Mouse (Mus musculus) left cerebral cortex, postnatal 4 days (tissue): Measurements from ENCODE around the gene Olfr1168. TPM values are rescaled to one million over a fixed set of nuclear protein-coding genes. Genes with fewer than 3 reads are reported as not detected.
"Not testable (repeated sequence)": the region's sequence is repeated elsewhere in the genome, so short reads cannot be mapped to it uniquely, and the experiment has no call there.

ENCODE experiments used
- DNase-seq: peaks from one replicate; pipeline ENCODE4 v3.0.0-alpha.2; 2022
- intact Hi-C: fragments of 180-260 bp; cut with DNase I; formaldehyde crosslinking; loops from one replicate; pipeline ENCODE4 v1.15.1; 2025
- total RNA-seq, 2 experiments: library from RNA; stranded (reverse); gene quantifications; 2 replicates each; pipeline ENCODE4 v1.2.3; 2021

Gene Olfr1168
- total RNA-seq, result not detected

GRCm38 (mm10) chr2:88181580-88181979, at the start of gene Olfr1168:
Gene Olfr1168 (plus strand): TSS chr2:88181880.
- intact Hi-C loops, result no loop called here
- DNase-seq, result no peak

GRCm38 (mm10) chr2:88155093-88155492, 26.6 kb upstream of the Olfr1168 start, which contains the start of gene Olfr1167:
Gene Olfr1167 (minus strand): TSS chr2:88155193.
- intact Hi-C loops, DNase-seq: not testable (repeated sequence)

GRCm38 (mm10) chr2:88220784-88221183, 39.1 kb downstream of the Olfr1168 start:
- DNase-seq, result no peak

GRCm38 (mm10) chr2:88228234-88228633, 46.6 kb downstream of the Olfr1168 start, which contains the start of gene Olfr1170:
Gene Olfr1170 (minus strand): TSS chr2:88228334.
- intact Hi-C loops, result no loop called here
- DNase-seq, result no peak

More at GRCm38 (mm10) chr2:88220784-88221183, 39.1 kb downstream of the Olfr1168 start:
- intact Hi-C loops, result no loop called here

Other genes with a start within 250 kb of the Olfr1168 start
- not detected for gene Olfr1155, start 236.7 kb upstream of the Olfr1168 start, total RNA-seq
- under 1 TPM in 1 of 2 experiments, not detected in 1; 0.14 TPM for gene Olfr1156, start 228.8 kb upstream of the Olfr1168 start, total RNA-seq
- gene Olfr1157, start 213.6 kb upstream of the Olfr1168 start, total RNA-seq, result not detected
- not detected for gene Olfr74, start 207.2 kb upstream of the Olfr1168 start, total RNA-seq
- gene Olfr1158, start 191.8 kb upstream of the Olfr1168 start, total RNA-seq, result not detected
- not detected for gene Olfr1160, start 173.6 kb upstream of the Olfr1168 start, total RNA-seq
- gene Olfr1161, start 159.1 kb upstream of the Olfr1168 start, total RNA-seq, result not detected
- not detected for gene Olfr73, start 144.2 kb upstream of the Olfr1168 start, total RNA-seq
- gene Olfr1162, start 130.8 kb upstream of the Olfr1168 start, total RNA-seq, result not detected
- not detected for gene Olfr1163, start 110.0 kb upstream of the Olfr1168 start, total RNA-seq
- not detected for gene Olfr1164, start 87.9 kb upstream of the Olfr1168 start, total RNA-seq
- not detected for gene Olfr1166, start 53.6 kb upstream of the Olfr1168 start, total RNA-seq
- gene Olfr1167, start 26.7 kb upstream of the Olfr1168 start, total RNA-seq, result not detected
- gene Olfr1170, start 46.5 kb downstream of the Olfr1168 start, total RNA-seq, result not detected
- under 1 TPM in 1 of 2 experiments, not detected in 1; 0.08 TPM for gene Olfr1173, start 98.0 kb downstream of the Olfr1168 start, total RNA-seq
- gene Olfr1174-ps, start 133.3 kb downstream of the Olfr1168 start, total RNA-seq, result not detected
- not detected for gene Olfr1175-ps, start 145.3 kb downstream of the Olfr1168 start, total RNA-seq
- gene Olfr1176, start 154.8 kb downstream of the Olfr1168 start, total RNA-seq, result not detected
- gene Olfr1177-ps, start 164.6 kb downstream of the Olfr1168 start, total RNA-seq, result not detected
- gene Olfr1178, start 205.2 kb downstream of the Olfr1168 start, total RNA-seq, result not detected
- gene Olfr1179, start 224.6 kb downstream of the Olfr1168 start, total RNA-seq, result not detected
- gene Olfr1180, start 237.3 kb downstream of the Olfr1168 start, total RNA-seq, result not detected
- gene Olfr1181, start 244.3 kb downstream of the Olfr1168 start, total RNA-seq, result not detected